Mouse (Mus musculus) CH12F3 (cell line): ENCODE data around the gene Gm10974.

ENCODE experiments used
- in situ Hi-C: fragments of 300-500 bp; cut with MboI; formaldehyde crosslinking; loops from 2 replicates; pipeline ENCODE4 v1.14.3; 2020; ENCODE audit warnings: low sequenced_read_pairs

The Gm10974 gene

DNA sequence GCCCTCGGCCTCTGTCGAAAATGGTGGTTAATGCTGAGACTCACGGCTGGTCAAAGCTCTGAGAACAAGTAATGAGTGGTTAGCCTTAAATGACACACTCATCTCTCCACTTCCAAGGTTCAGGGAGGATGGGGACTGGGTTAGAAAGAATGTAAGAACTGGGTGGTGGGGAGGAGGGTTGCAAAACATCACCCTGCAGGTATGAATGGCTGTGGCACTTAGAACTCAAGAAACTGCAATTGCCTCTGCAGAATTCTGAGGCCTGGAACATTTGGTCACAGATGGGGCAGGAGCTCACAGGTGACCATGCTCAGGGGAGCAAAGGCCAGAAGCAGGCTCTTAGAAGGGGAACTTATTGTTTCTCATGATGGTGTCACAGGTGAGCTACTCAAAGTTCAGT, 7.2 kb upstream of the Gm10974 start:
- in situ Hi-C loops = no loop called here

GRCm38 (mm10) chr7:66359044-66359443, 6.7 kb upstream of the Gm10974 start:
- in situ Hi-C loops = no loop called here

DNA sequence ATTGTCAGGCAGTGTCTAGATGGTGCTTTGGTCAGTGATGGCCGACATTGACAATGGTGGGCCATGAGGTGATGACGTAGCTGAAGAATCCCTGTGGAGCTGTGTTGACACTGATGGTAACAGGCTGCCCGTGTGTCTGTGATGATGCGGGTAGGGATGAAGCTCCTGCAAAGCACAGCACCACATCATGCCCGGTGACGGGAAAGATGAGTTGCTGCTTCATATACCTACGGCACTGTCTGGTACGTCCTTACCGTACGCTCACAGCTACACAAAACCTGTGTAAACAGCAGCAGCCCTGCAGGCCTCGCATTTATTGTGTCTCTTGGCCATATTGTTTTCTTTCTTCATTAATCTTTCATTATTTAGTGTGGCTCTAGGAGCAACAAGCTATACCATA, 1.2 kb upstream of the Gm10974 start:
- in situ Hi-C loops = no loop called here

- in situ Hi-C loops = no loop called here
Observed at GRCm38 (mm10) chr7:66365411-66365810, 294 bp upstream of the Gm10974 start.

- in situ Hi-C loops = no loop called here
Observed at GRCm38 (mm10) chr7:66369071-66369933, 3.6 kb downstream of the Gm10974 start.

- in situ Hi-C loops = no loop called here
Observed at GRCm38 (mm10) chr7:66369934-66370445, 4.3 kb downstream of the Gm10974 start.

GRCm38 (mm10) chr7:66370970-66371369, 5.3 kb downstream of the Gm10974 start:
- in situ Hi-C loops = no loop called here

DNA sequence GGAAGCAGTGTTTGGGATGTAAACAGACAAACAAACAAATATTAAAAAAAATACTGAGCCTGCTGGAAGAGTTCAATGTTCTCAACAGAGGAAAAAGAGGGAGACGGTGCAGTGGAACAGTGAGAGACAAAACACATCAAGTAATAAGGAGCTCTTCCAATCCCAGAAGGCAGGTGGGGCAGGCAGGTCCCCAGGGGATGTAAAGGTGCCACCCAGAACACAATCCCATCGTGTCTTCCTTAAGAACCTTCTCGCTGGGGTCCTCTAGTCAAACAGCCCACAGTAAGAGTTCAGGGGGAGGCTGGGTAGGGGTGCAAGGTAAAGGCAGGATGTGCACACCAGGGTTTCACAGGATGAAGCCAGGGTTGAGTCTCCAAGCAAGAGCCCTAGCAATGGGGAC, 7.7 kb downstream of the Gm10974 start:
- in situ Hi-C loops = no loop called here

DNA sequence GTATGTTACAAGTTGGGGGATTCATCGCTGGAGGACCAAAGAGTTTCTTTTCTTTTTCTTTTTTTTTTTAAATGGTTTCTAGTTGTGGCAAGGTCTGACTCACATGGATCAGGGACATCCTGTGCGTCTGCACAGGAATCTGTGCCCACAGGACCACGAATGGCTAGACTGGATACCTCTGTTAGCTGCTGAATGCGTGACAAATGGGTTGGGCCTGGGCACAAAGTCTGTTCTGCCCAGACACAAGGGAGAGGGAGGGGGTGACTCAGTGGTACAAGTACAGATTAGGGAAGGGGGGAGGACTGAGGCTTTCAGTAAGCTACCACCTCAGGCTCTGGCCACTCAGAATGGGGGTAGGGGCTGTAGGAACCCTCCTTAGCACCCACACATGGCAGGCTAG, 10.0 kb downstream of the Gm10974 start:
- in situ Hi-C loops = no loop called here

DNA sequence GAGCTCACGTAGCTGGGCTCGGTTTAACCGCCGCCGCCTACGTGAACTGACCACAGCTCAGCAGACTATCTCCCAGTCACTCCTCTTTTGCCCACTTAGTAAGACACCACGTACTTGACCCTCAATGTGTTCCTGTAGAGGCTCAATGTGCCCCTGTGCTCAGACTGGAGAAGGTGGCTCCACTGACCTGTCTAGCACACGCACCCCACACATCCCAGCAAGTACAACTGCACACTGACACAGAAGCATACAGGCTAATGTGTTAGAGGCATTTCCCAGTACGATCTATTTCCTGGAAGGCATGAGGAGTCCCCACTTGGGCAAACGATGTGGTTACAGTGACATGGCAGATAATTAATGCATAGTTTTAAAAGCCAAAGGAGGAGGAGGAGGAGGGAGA, 10.9 kb downstream of the Gm10974 start:
- in situ Hi-C loops = no loop called here

DNA sequence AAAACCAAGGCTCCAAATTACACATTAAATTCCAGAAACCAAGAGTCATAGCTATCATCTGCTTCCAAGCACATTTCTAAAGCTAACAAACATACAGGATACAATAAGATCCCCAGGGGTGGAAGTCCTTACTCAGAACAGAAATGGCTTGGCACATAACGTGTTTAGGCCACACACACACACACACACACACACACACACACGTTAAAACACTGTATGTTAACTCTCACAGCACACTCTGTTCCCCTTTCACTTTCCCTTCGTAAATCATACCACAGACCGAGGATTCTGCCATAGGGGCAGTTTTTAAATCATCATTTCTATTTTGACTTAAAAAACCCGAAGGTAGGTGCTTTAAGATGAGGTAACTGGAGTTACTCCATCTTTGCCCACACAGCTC, 18.5 kb downstream of the Gm10974 start:
- in situ Hi-C loops = loop anchor here (10.0 kb wide), 1 partner anchor 69 kb away; no protein-coding TSS in a partner anchor

- in situ Hi-C loops = loop anchor here (10.0 kb wide), 1 partner anchor 70 kb away; no protein-coding TSS in a partner anchor
Observed at GRCm38 (mm10) chr7:66384891-66385290, 19.2 kb downstream of the Gm10974 start.

DNA sequence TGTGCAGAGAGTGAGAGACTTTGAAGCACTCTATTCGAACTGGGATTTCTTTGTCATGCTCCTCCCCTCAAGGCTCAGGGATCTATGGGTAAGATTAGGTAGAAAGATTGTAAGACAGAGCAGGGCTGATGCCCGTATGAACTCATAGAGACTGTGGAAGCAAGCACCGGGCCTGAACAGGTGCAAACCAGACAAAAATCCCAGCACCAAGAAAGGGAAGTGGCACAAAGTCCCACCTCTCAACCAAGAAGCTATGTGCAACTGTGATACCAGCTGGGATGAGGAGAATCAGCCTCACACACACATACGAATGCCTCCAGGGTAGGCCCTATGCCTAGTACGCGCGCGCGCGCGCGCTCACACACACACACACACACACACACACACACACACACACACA, 20.1 kb downstream of the Gm10974 start:
- in situ Hi-C loops = loop anchor here (10.0 kb wide), 1 partner anchor 71 kb away; no protein-coding TSS in a partner anchor

DNA sequence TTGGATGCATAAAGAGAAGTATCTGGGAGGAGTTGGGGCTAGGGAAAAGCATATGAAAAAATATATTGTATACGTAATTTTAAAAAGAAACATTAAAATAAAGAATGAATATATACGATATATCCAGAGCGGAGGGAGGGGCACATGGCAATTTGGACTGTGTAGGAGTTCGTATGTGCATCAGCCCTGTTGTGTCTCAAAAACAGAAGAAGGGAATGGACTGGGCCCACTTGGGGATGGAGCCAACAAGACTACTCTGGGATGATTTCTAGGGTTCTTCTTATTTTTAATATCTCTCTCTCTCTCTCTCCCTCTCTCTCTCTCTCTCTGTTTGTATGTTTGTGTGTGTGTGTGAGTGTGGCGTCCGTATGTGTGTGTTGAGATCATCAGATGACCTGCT, 20.7 kb downstream of the Gm10974 start:
- in situ Hi-C loops = loop anchor here (10.0 kb wide), 1 partner anchor 72 kb away; no protein-coding TSS in a partner anchor

- in situ Hi-C loops = loop anchor here (10.0 kb wide), 1 partner anchor 73 kb away; no protein-coding TSS in a partner anchor
Observed at GRCm38 (mm10) chr7:66387419-66387812, 21.7 kb downstream of the Gm10974 start.

- in situ Hi-C loops = loop anchor here (10.0 kb wide), 1 partner anchor 73 kb away; no protein-coding TSS in a partner anchor
Observed at GRCm38 (mm10) chr7:66387813-66388521, 22.3 kb downstream of the Gm10974 start, which contains the start of gene Lrrk1. TSS of gene Lrrk1 (minus strand) at chr7:66388350.

DNA sequence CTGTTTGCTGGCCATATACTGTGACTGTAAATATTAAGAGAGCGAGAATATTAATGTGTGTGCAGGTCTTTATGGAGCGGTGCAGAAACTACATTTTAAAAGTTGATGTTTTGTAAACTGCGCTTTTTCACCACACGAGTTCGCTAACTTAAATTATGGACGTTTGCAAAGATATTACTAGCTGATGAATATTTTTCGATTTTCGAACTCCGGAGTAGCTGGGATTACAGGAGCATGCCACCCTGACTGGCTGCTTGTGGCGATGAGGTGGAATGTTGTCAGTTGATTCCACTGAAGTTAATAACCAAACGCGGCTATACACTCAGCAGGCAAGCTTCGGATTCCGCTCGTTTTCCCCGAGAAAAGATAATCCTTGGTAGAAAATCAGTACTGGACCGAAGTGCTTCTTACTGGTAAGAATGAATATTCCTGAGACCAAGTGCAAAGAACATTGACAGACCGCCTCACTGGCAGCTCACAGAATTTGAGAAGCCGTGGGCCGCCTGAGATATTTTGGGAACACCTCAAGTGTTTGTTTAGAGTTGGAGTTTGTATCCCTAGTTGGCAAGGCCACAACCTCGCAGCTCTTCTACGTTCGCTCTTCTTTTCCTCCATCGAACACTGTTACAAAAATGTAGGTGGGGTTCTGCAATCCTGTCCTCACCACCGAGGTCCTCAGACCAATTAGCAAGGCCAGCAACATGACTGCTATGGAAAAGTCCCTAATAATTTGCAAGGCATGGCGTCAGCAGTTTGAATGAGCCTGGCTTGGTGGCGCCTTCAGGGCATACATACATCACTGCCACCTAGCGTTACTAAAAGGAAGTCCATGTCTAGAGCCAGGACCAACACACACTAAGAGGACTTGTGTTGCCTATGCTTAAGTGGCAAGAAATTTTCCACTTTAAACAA, 23.2 kb downstream of the Gm10974 start:
- in situ Hi-C loops = loop anchor here (10.0 kb wide), 1 partner anchor 74 kb away; no protein-coding TSS in a partner anchor

- in situ Hi-C loops = no loop called here
Observed at GRCm38 (mm10) chr7:66397288-66397687, 31.6 kb downstream of the Gm10974 start.

- in situ Hi-C loops = no loop called here
Observed at GRCm38 (mm10) chr7:66401605-66402004, 35.9 kb downstream of the Gm10974 start.

GRCm38 (mm10) chr7:66402876-66403275, 37.2 kb downstream of the Gm10974 start:
- in situ Hi-C loops = no loop called here
